Mouse (Mus musculus) layer of hippocampus, adult 6 months (tissue): ENCODE measurements around the gene Erich6. TPM values are rescaled to one million over a fixed set of nuclear protein-coding genes. Genes with fewer than 3 reads are reported as not detected.

Source experiments
- long read RNA-seq, 2 experiments: library from polyadenylated mRNA; unstranded; transcript quantifications; one replicate each; pipeline ENCODE4 v2.0.0; 2019 to 2020
- polyA plus RNA-seq: library from polyadenylated mRNA; unstranded; fragments of <200 nt; fragmentation: Nextera tagmentation; gene quantifications from 2 replicates; pipeline ENCODE4 v1.2.3, GENCODE M21; 2021

Erich6 gene
- 0.10 TPM in 2 replicates for polyA plus RNA-seq
- long read RNA-seq, experiment 1 = 0 reads
- long read RNA-seq, experiment 2 = 0 reads

DNA sequence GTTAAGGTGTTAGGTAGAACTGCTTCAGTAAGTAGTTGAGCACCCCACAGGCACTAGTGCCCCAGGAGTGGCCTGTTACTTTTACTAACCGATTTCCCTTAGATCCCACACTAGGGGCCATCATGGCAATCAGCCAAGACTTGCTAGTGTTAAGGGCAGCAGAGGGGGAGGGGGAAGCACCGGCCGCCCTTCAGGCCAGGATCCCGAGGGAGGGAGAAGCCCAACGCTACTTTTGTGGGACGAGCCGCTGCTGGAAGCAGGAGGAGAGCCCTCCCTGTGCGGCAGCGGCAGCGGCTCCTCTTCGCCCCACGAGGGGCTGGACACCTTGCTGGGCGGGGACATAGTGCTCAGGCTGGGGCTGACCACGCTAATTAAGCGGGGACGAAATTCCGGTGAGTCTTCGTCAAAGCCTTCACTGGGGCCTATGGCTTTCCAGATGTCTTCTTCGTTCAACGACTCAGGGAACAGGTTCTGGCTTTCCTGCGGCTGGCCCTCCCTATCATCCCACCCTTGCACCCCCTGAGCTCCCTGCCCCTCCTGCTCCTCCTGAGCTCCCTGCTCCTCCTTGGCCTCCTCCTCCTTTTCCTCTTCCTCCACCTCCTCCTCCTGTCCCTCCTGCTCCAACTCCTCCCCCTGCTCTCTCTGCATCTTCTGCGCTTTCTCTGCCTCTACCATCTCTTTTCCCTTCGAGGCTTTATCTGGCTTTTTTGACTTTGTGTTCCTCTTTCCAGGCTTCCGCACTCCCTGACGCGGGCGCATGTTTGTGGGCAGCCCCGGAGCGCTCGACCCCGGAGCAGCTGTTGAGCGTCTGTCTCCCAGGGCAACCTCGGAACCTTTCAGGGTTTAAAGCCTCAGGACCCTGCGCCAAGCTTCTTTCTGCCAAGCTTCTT is at the start of gene Erich6:
Gene Erich6 (minus strand): TSS at position 802 of the 890 bp plus-strand sequence.

GRCm38 (mm10) chr3:58576137-58577066 is 60.6 kb downstream of the Erich6 start, which contains the start of gene Selenot:
Gene Selenot, plus strand, starts transcription at chr3:58576636.

Other genes with a start within 250 kb of the Erich6 start
- 4.0 and 4.1 TPM in 2 replicates for gene Tsc22d2, start 222.5 kb downstream of the Erich6 start, polyA plus RNA-seq
- gene Eif2a, start 111.4 kb downstream of the Erich6 start, polyA plus RNA-seq = 44.5 and 46.2 TPM in 2 replicates
- 32.6 and 37.9 TPM in 2 replicates for gene Serp1, start 111.3 kb downstream of the Erich6 start, polyA plus RNA-seq
- gene Selenot, start 60.6 kb downstream of the Erich6 start, polyA plus RNA-seq = 32.5 and 32.7 TPM in 2 replicates
- 1.3 and 1.6 TPM in 2 replicates for gene Siah2, start 55.2 kb upstream of the Erich6 start, polyA plus RNA-seq
- gene Mindy4b-ps, start 185.1 kb upstream of the Erich6 start, polyA plus RNA-seq = 0.35 and 0.68 TPM in 2 replicates
- gene Clrn1, start 248.1 kb upstream of the Erich6 start, polyA plus RNA-seq = 0.80 and 1.8 TPM in 2 replicates